Mouse (Mus musculus): ENCODE measurements around the gene Ube2e1.

DNA sequence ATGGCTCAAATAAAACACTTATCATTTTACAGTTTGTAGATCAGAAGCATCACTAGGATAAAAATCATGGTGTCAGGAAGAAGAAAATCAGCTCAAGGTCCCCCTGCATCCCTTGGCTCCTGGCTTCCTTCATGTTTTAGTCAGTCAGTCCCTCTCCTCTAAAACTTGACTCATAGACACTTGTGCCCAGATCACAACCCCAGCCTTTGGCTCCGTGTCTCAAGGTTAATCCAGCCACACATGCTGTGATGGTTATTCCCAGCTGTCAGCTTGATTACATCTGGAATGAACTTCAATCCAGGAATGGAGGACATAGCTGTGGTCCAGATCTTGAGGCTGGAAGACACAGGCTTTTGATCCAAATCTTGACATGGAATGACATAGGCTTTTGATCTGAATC, 57.1 kb downstream of the Ube2e1 start:
- TF ChIP-seq CTCF (IDR thresholded peaks at IDR 0.05; ENCODE audit: low read depth, low read length) (no peak), GATA1 (IDR thresholded peaks at IDR 0.05; ENCODE audit: borderline replicate concordance, low read length) (no peak), POLR2AphosphoS5 (IDR thresholded peaks at IDR 0.05; ENCODE audit: insufficient replicate concordance, low read depth, low read length) (no peak), TAL1 (conservative IDR thresholded peaks at IDR 0.05; ENCODE audit: low read depth, low read length) (no peak), GATA2 (IDR thresholded peaks at IDR 0.05; ENCODE audit: borderline replicate concordance, low read depth, low read length) (no peak)

All from G1E (cell line).